Mouse (Mus musculus) kidney, postnatal 36 days (tissue): ENCODE measurements around the gene Igfbp5.

Experiments used
- DNase-seq, 2 experiments: peaks; one replicate each; pipeline ENCODE4 v3.0.0; 2021 to 2022; ENCODE audit warnings: mixed read lengths in 2 of 2

Gene Igfbp5

GRCm38 (mm10) chr1:72874287-72875211, at the start of gene Igfbp5:
Gene Igfbp5 (minus strand): TSS chr1:72874884.
- DNase-seq: peak; percentile 90 to 96

GRCm38 (mm10) chr1:72914815-72915214, 40.1 kb upstream of the Igfbp5 start:
- DNase-seq: peak; percentile 42 to 70

- DNase-seq: no peak
Observed at GRCm38 (mm10) chr1:72913073-72913472, 38.4 kb upstream of the Igfbp5 start.

- no peak for DNase-seq
Observed at GRCm38 (mm10) chr1:72895821-72896220, 21.1 kb upstream of the Igfbp5 start.

GRCm38 (mm10) chr1:72887910-72888309, 13.2 kb upstream of the Igfbp5 start:
- DNase-seq: peak in 1 of 2 experiments; percentile 13

GRCm38 (mm10) chr1:72885819-72886169, 11.1 kb upstream of the Igfbp5 start:
- DNase-seq: no peak

GRCm38 (mm10) chr1:72885111-72885818, 10.6 kb upstream of the Igfbp5 start:
- DNase-seq: no peak

- DNase-seq: no peak
Observed at GRCm38 (mm10) chr1:72879319-72879634, 4.6 kb upstream of the Igfbp5 start.

GRCm38 (mm10) chr1:72878473-72879318, 4.0 kb upstream of the Igfbp5 start:
- no peak for DNase-seq

GRCm38 (mm10) chr1:72877892-72878291, 3.2 kb upstream of the Igfbp5 start:
- DNase-seq: peak; percentile 73

GRCm38 (mm10) chr1:72876111-72876510, 1.4 kb upstream of the Igfbp5 start:
- DNase-seq: no peak

- peak in 1 of 2 experiments; percentile 38 for DNase-seq
Observed at GRCm38 (mm10) chr1:72875708-72876107, 1.0 kb upstream of the Igfbp5 start.

- peak; percentile 53 to 76 for DNase-seq
Observed at GRCm38 (mm10) chr1:72873511-72874286, 985 bp downstream of the Igfbp5 start.

GRCm38 (mm10) chr1:72873078-72873477, 1.6 kb downstream of the Igfbp5 start:
- DNase-seq: peak in 1 of 2 experiments; percentile 52

GRCm38 (mm10) chr1:72872521-72872920, 2.2 kb downstream of the Igfbp5 start:
- peak; percentile 90 to 95 for DNase-seq

- DNase-seq: peak; percentile 56 to 65
Observed at GRCm38 (mm10) chr1:72871697-72872411, 2.8 kb downstream of the Igfbp5 start.

- DNase-seq: no peak
Observed at GRCm38 (mm10) chr1:72871337-72871696, 3.4 kb downstream of the Igfbp5 start.

GRCm38 (mm10) chr1:72870615-72871336, 3.9 kb downstream of the Igfbp5 start:
- peak; percentile 96 for DNase-seq

GRCm38 (mm10) chr1:72869681-72870614, 4.7 kb downstream of the Igfbp5 start:
- peak; percentile 94 to 95 for DNase-seq

GRCm38 (mm10) chr1:72869275-72869674, 5.4 kb downstream of the Igfbp5 start:
- no peak for DNase-seq
